Mouse (Mus musculus) cerebellum, postnatal 4 days (tissue): ENCODE measurements at regions not wholly inside any gene's neighbourhood (a gene's known extent, or its start where the extent isn't known, plus 50 kb on each side); places are given as distances from the start of the nearest gene placed in this dataset.
A peak's percentile ranks its signal among the peaks of the same experiment; 100 is the strongest.
"Not testable (repeated sequence)": the region's sequence is repeated elsewhere in the genome, so short reads cannot be mapped to it uniquely, and the experiment has no call there.

ENCODE experiments used
- DNase-seq, 2 experiments: peaks; one replicate each; pipeline ENCODE4 v3.0.0; 2022; ENCODE audit warnings: low spot score in 2 of 2, mixed read lengths in 1 of 2

- not testable (repeated sequence) for DNase-seq
These were observed 450.8 kb upstream of the Epha6 start for GRCm38 (mm10) chr16:61056175-61056574.

- peak; percentile 25 to 78 for DNase-seq
These were observed 435.8 kb upstream of the Epha6 start for GRCm38 (mm10) chr16:61041140-61041586.
